Mouse (Mus musculus) left cerebral cortex, adult 2 months (tissue): ENCODE data around the gene 1700037H04Rik. TPM values are rescaled to one million over a fixed set of nuclear protein-coding genes. Genes with fewer than 3 reads are reported as not detected.
"Not testable (repeated sequence)": the region's sequence is repeated elsewhere in the genome, so short reads cannot be mapped to it uniquely, and the experiment has no call there.

Source experiments
- DNase-seq, 2 experiments: peaks; one replicate each; pipeline ENCODE4 v3.0.0; 2021 to 2022; ENCODE audit warnings: low spot score in 2 of 2, mixed read lengths in 1 of 2; ENCODE audit errors: extremely low spot score in 1 of 2
- H3K27ac ChIP-seq: fragments of 200-600 bp; 2 replicates; pipeline ENCODE4 v1.8.1; 2022
- H3K4me3 ChIP-seq: fragments of 200-600 bp; 2 replicates; pipeline ENCODE4 v1.8.1; 2022
- CTCF ChIP-seq: fragments of 200-600 bp; IDR thresholded peaks from 2 replicates; pipeline ENCODE4 v1.8.1; 2022; ENCODE audit warnings: antibody characterized with exemption, mild to moderate bottlenecking, moderate library complexity
- intact Hi-C: fragments of 180-260 bp; cut with DNase I; formaldehyde crosslinking; loops from one replicate; pipeline ENCODE4 v1.15.1; 2025
- total RNA-seq, 2 experiments: library from RNA; stranded (reverse); gene quantifications; 2 replicates each; pipeline ENCODE4 v1.2.3; 2021

Gene 1700037H04Rik
- total RNA-seq, 2 experiments from 2014 or later, result 63.7 to 76.7 TPM

DNA sequence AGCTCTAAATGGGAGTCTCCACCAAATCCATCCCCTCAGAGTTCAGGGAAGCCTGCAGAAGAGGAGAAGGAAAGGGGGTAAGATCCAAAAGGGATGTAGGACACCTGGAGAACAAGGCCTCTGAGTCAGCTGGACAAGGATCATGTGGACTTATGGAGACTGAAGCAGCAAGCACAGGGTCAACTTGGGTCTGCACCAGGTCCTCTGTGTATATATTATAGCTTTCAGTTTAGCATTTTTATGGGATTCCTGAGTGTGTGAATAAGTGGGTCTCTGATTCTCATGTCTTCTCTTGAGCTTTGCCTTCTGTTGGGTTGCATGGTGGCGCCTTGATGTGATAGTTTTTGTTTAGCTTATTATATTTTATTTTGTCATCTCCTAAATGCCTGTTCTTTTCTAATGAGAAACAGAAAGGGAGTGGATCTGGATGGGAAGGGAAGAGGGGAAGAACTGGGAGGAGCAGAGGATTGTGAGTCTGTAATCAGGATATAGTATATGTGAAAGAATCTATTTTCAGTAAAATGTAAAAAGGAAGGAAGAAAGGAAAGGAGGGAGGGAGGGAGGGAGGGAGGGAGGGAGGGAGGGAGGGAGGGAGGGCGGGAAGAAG is 40.8 kb downstream of the 1700037H04Rik start:
- no peak for TF ChIP-seq CTCF
- no peak for DNase-seq
- no peak overlapping the region for H3K27ac ChIP-seq
- H3K4me3 ChIP-seq, result no peak overlapping the region
- intact Hi-C loops, result no loop called here

GRCm38 (mm10) chr2:131105989-131106388 is 53.9 kb downstream of the 1700037H04Rik start:
- no peak for DNase-seq
- intact Hi-C loops, result no loop called here
- TF ChIP-seq CTCF, result no peak
- H3K4me3 ChIP-seq, result no peak overlapping the region
- no peak overlapping the region for H3K27ac ChIP-seq

- intact Hi-C loops, H3K27ac ChIP-seq, H3K4me3 ChIP-seq, DNase-seq: not testable (repeated sequence)
Observed at GRCm38 (mm10) chr2:131105061-131105460, 54.8 kb downstream of the 1700037H04Rik start.

- Histone ChIP-seq H3K27ac (no peak overlapping the region), H3K4me3 (no peak overlapping the region)
- no peak for DNase-seq
- intact Hi-C loops, result no loop called here
- no peak for TF ChIP-seq CTCF
Observed at GRCm38 (mm10) chr2:131104021-131104420, 55.9 kb downstream of the 1700037H04Rik start.

GRCm38 (mm10) chr2:131101530-131101929 is 58.4 kb downstream of the 1700037H04Rik start:
- DNase-seq, result no peak
- no peak for TF ChIP-seq CTCF
- Histone ChIP-seq H3K4me3 (no peak overlapping the region), H3K27ac (no peak overlapping the region)
- intact Hi-C loops, result no loop called here

DNA sequence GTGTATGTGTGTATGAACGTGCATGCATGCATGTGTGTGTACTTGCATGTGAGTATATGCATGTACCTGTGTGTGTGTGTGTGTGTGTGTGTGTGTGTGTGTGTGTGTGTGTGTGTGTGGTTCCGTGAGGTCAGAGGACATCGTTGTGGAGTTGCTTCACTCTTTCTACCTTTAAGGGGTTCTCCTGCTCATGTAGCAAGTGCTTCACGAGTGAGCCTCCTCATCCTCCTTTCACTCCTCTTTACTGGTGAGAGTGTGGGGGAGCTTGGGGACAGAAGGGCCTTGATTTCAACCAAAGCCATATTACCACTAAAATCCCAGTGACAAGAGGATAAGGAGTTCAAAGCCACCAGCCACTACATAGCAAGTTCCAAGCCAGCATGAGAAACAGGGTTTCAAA is 62.8 kb downstream of the 1700037H04Rik start:
- no peak for TF ChIP-seq CTCF
- DNase-seq, result no peak
- intact Hi-C loops, result loop anchor here (10.0 kb wide), 1 partner anchor 418 kb away; no protein-coding TSS in a partner anchor
- H3K4me3 ChIP-seq, result no peak overlapping the region
- no peak overlapping the region for H3K27ac ChIP-seq

Other genes with a start within 250 kb of the 1700037H04Rik start
- gene Gfra4, start 117.0 kb downstream of the 1700037H04Rik start, total RNA-seq, result 10 to 100 TPM; 50.3 to 55.3 TPM
- 1 to 10 TPM; 8.9 to 9.6 TPM for gene Adam33, start 96.3 kb downstream of the 1700037H04Rik start, total RNA-seq
- gene Siglec1, start 73.3 kb downstream of the 1700037H04Rik start, total RNA-seq, result under 1 TPM; 0.44 to 0.45 TPM
- gene Hspa12b, start 32.8 kb downstream of the 1700037H04Rik start, total RNA-seq, result 10 to 100 TPM; 10.1 to 12.8 TPM
- gene Gm11037, start 26.6 kb downstream of the 1700037H04Rik start, total RNA-seq, result not detected
- 10 to 100 TPM; 65.3 to 69.8 TPM for gene Cenpb, start 20.0 kb upstream of the 1700037H04Rik start, total RNA-seq
- 10 to 100 TPM; 19.8 to 22.2 TPM for gene Cdc25b, start 26.9 kb upstream of the 1700037H04Rik start, total RNA-seq
- gene Spef1, start 27.2 kb upstream of the 1700037H04Rik start, total RNA-seq, result 10 to 100 TPM; 10.9 to 11.0 TPM
- gene Ap5s1, start 47.0 kb upstream of the 1700037H04Rik start, total RNA-seq, result 10 to 100 TPM; 21.7 to 28.7 TPM
- 1 to 10 TPM; 6.7 to 6.9 TPM for gene Mavs, start 74.0 kb upstream of the 1700037H04Rik start, total RNA-seq
- 10 to 100 TPM; 62.8 to 74.0 TPM for gene Pank2, start 102.4 kb upstream of the 1700037H04Rik start, total RNA-seq
- gene Rnf24, start 192.8 kb upstream of the 1700037H04Rik start, total RNA-seq, result 10 to 100 TPM; 39.8 to 41.4 TPM